Mouse (Mus musculus) left cerebral cortex, postnatal 14 days (tissue): ENCODE data around the gene Pfkl. TPM values are rescaled to one million over a fixed set of nuclear protein-coding genes. Genes with fewer than 3 reads are reported as not detected.
A peak's percentile ranks its signal among the peaks of the same experiment; 100 is the strongest.
"Not testable (repeated sequence)": the region's sequence is repeated elsewhere in the genome, so short reads cannot be mapped to it uniquely, and the experiment has no call there.

Experiments used
- DNase-seq, 2 experiments: peaks; one replicate each; pipeline ENCODE4 v3.0.0; 2021 to 2022; ENCODE audit warnings: low spot score in 2 of 2, mixed read lengths in 1 of 2
- intact Hi-C: fragments of 180-260 bp; cut with DNase I; formaldehyde crosslinking; loops from one replicate; pipeline ENCODE4 v1.15.1; 2025
- long read RNA-seq, 2 experiments: library from polyadenylated mRNA; stranded (forward); transcript quantifications; one replicate each; pipeline ENCODE4 v2.0.0; 2021
- total RNA-seq, 2 experiments: library from RNA; stranded (reverse); gene quantifications; 2 replicates each; pipeline ENCODE4 v1.2.3; 2021

Gene Pfkl
- 100 to 1,000 TPM; 117 to 120 TPM for total RNA-seq
- long read RNA-seq, experiment 1, transcript Pfkl-201 (22 exons, 3,730 nt) = major isoform, 336 of 386 reads
- long read RNA-seq, experiment 1, partial matches to known transcripts = 28 of 386 reads
- long read RNA-seq, experiment 1, other reads (novel, unspliced or antisense) = 22 of 386 reads
- long read RNA-seq, experiment 2, transcript Pfkl-201 (22 exons, 3,730 nt) = major isoform, 251 of 295 reads
- long read RNA-seq, experiment 2, partial matches to known transcripts = 23 of 295 reads
- long read RNA-seq, experiment 2, other reads (novel, unspliced or antisense) = 20 of 295 reads

GRCm38 (mm10) chr10:78009945-78010293, at the start of gene Pfkl:
TSS of gene Pfkl (minus strand) at chr10:78010083.
- no peak for DNase-seq
- intact Hi-C loops = no loop called here

GRCm38 (mm10) chr10:78057056-78057455, 47.2 kb upstream of the Pfkl start:
- intact Hi-C loops = no loop called here
- DNase-seq = no peak

- intact Hi-C loops = no loop called here
Measured at GRCm38 (mm10) chr10:78054633-78055565, 45.0 kb upstream of the Pfkl start.

GRCm38 (mm10) chr10:78049519-78050035, 39.7 kb upstream of the Pfkl start:
- no peak for DNase-seq
- intact Hi-C loops = no loop called here

More at GRCm38 (mm10) chr10:78054633-78055565, 45.0 kb upstream of the Pfkl start:
- DNase-seq = no peak

GRCm38 (mm10) chr10:78048061-78048730, 38.3 kb upstream of the Pfkl start:
- DNase-seq = no peak
- intact Hi-C loops = no loop called here

- intact Hi-C loops = no loop called here
- DNase-seq = no peak
Measured at GRCm38 (mm10) chr10:78046388-78046787, 36.5 kb upstream of the Pfkl start.

- no peak for DNase-seq
Measured at GRCm38 (mm10) chr10:78044531-78044930, 34.6 kb upstream of the Pfkl start.

GRCm38 (mm10) chr10:78043406-78043836, 33.5 kb upstream of the Pfkl start, which contains the start of gene Aire:
TSS of gene Aire (minus strand) at chr10:78043610.
- peak; percentile 53 to 67 for DNase-seq
- intact Hi-C loops = no loop called here

More at GRCm38 (mm10) chr10:78044531-78044930, 34.6 kb upstream of the Pfkl start:
- intact Hi-C loops = no loop called here

GRCm38 (mm10) chr10:78042697-78043405, 33.0 kb upstream of the Pfkl start:
- peak; percentile 55 to 68 for DNase-seq
- intact Hi-C loops = no loop called here

GRCm38 (mm10) chr10:78042096-78042495, 32.2 kb upstream of the Pfkl start:
- DNase-seq = no peak
- intact Hi-C loops = no loop called here

GRCm38 (mm10) chr10:78041647-78042046, 31.8 kb upstream of the Pfkl start, which contains the start of gene Dnmt3l:
TSS of gene Dnmt3l (plus strand) at chr10:78041947.
- no peak for DNase-seq
- intact Hi-C loops = no loop called here

GRCm38 (mm10) chr10:78037139-78037538, 27.3 kb upstream of the Pfkl start:
- intact Hi-C loops = no loop called here
- DNase-seq = no peak

GRCm38 (mm10) chr10:78031987-78032386, 22.1 kb upstream of the Pfkl start:
- no peak for DNase-seq
- intact Hi-C loops = no loop called here

- intact Hi-C loops = loop anchor here (5.0 kb wide), 1 partner anchor 133 kb away; no protein-coding TSS in a partner anchor
Measured at GRCm38 (mm10) chr10:78029080-78029479, 19.2 kb upstream of the Pfkl start.

GRCm38 (mm10) chr10:78028129-78028528, 18.2 kb upstream of the Pfkl start:
- intact Hi-C loops = loop anchor here (5.0 kb wide), 1 partner anchor 134 kb away; no protein-coding TSS in a partner anchor

More at GRCm38 (mm10) chr10:78029080-78029479, 19.2 kb upstream of the Pfkl start:
- DNase-seq = no peak

GRCm38 (mm10) chr10:78025453-78025852, 15.6 kb upstream of the Pfkl start:
- not testable (repeated sequence) for DNase-seq
- intact Hi-C loops = loop anchor here (5.0 kb wide), 1 partner anchor 137 kb away; no protein-coding TSS in a partner anchor

More at GRCm38 (mm10) chr10:78028129-78028528, 18.2 kb upstream of the Pfkl start:
- peak; percentile 74 to 81 for DNase-seq

- intact Hi-C loops = loop anchor here (5.0 kb wide), 1 partner anchor 38 kb away; no protein-coding TSS in a partner anchor
- not testable (repeated sequence) for DNase-seq
Measured at GRCm38 (mm10) chr10:78019984-78020383, 10.1 kb upstream of the Pfkl start.

- intact Hi-C loops = loop anchor here (5.0 kb wide), 1 partner anchor 37 kb away; no protein-coding TSS in a partner anchor
- no peak for DNase-seq
Measured at GRCm38 (mm10) chr10:78019291-78019690, 9.4 kb upstream of the Pfkl start.
